Mouse (Mus musculus): ENCODE measurements at regions not wholly inside any gene's neighbourhood (a gene's known extent, or its start where the extent isn't known, plus 50 kb on each side); places are given as distances from the start of the nearest gene placed in this dataset.
A peak's percentile ranks its signal among the peaks of the same experiment; 100 is the strongest.

GRCm38 (mm10) chr17:59429189-59429588, 416.0 kb upstream of the Nudt12 start:
- DNase-seq = no peak

- no peak for DNase-seq
Measured at GRCm38 (mm10) chr17:59421489-59421888, 408.3 kb upstream of the Nudt12 start.

DNA sequence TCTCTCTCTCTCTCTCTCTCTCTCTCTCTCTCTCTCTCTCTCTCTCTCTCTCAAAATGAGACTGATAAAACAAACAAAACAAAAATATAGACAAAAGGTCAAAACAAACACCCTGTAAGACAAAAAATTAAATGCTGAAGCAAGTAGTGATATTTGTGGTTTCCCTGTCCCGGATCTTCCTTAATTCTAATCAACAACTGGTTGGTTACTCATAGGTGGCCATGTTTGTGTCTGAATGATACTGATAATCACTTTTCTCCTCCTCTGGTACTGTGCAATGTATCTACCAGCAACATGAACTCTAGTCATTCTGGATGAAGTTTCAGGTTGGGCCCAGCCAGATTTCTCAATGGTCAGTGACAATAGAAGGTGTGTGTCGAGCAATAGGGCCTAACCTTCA, 396.1 kb upstream of the Nudt12 start:
- no peak for DNase-seq

- DNase-seq = no peak
Measured at GRCm38 (mm10) chr17:59404525-59404924, 391.4 kb upstream of the Nudt12 start.

- DNase-seq = no peak
Measured at GRCm38 (mm10) chr17:59397404-59397803, 384.2 kb upstream of the Nudt12 start.

- DNase-seq = no peak
Measured at GRCm38 (mm10) chr17:59383107-59383438, 369.9 kb upstream of the Nudt12 start.

DNA sequence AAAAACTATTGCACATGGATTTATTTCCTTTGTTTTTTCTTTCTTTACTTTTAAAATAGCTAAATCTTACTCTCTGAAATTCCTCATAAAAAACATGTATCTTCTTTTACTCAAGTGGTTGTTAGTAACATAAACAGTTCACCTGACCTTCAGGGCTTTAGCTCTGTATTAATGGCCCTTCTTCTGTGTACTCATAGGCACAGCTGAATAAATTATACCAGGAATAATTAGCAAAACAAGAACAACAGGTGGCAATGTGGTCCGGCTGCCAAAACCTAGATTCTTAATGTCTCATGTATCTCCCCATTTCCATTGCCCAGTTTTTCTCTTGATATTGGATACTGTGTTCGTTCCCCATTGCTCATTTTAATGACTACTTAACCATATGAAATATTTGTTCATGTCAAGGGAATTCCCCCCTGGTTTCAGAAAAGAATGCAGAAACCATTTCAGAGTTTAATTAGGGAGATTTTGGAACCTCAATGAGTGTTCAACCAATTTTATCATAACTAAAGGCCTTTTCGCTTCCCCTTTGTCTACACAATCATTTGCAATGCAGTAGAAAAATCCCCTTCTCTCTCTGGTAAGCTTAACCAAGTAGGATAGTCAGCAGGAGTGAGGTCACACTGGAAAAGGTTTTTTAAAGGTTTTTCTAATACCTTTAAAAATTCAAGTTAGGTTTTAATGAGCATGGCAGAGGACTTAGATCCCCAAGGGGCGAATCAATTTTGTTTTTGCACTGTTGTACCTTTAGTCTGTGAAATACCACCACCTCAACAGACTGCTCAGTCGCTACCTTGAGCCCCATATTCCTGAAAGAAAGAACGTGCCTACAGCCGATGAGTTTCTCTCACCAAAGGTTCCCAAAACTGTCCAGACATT, 369.3 kb upstream of the Nudt12 start:
- DNase-seq = no peak

DNA sequence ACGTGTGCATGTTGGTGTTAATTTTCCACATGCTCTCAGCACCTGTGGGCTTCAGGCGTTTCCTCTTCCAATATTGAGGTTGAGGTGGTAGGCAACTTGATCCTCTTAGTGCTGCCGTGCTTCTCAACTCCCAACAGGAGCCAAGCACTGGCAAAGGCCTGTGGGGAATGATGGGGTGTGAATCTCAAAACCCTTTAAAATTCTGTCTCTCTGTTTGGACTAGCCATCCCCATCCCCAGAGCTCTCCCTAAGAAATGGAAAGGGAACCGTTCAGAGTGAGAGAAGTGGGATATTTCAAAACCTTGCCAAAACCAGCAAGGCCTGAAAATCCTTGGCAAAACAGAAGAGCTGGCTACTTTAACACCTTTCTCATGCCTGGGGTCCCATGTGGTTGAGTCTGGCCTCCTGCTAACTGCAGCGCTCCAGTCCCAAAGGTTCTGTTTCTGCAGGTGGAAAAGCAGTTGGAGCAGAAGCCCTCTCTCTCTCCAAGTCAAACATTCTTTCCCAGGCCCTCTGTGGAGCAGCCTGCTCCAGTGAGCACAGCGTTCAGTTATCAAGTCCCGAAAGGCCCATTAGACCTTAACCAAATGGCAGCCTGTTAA, 360.4 kb upstream of the Nudt12 start:
- no peak for DNase-seq

DNA sequence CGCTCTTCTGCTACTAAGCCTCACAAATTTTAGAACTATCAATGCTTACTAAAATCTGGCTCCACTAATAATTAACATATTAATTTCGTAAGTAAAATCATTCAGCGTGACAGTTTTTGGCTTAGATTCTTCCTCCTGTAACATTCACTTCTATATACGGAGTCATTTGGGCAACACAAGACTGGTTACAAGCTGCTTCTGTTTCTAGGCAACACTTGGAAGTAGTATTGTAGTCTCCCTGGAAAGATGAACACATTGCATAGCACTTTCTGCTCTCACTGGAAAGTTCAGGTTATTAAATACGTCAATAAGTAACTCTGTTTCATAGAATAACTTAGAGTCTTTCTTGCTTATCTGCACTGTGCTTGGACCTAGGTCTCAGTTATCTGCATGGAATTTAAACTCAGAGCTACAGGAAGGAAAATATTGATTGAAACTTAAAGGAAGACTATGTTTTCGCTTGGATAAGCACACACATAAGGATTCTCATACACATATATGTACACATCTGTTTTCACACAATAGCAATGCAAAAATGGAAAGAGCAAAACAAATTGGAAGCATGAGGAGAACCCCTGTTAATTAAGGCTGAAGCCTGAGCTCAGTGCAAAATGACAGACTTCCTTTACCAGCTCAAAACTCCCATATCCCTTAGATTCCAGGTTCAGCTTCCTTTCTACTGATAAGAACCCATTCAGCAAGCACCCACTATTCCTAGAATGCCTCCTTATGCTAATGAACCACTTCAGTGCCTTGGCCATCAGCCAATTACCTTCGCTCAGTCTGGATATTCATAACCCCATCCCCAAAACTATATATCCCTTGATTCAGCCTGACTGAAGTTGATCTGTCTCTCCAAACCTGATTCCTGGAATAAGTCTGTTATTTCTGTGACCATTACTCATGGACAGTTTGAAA, 356.7 kb upstream of the Nudt12 start:
- DNase-seq = no peak

DNA sequence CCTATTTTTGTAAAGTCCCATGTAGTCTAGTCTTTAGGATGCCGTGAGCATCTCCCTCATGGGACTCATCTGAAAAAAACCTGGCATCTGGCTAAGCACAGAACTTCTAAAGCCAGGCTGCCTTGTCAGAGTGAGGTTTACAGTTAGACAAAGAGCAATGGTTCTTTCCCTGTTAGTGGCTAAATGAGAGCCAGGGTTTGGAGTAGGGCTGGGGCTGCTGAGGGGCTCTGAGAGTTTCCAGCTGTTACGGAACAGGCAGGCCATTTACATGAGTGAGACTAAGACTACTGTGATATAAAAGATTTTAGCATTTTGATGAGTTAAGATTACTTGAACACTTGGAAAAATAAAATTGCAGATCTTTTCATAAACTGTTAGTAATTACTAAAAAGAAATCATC, 352.2 kb upstream of the Nudt12 start:
- no peak for DNase-seq

DNA sequence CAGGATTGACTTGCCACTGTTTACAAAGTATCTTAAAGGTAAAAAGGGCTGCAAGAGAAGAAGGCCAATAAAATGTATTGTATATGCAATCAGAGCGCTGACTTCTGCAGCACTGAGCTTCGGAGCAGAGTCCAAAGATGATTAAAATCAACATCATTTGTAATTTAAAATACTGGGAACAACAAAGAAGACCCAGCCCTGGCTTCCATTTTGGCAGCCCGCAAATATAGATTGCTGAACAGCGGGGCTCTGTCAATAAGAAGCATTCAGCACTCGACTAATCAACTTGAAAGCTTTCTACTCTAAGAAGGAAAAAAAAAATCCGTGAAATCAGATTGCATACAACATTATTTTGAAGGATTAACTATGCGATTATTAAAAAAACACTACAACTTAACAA, 348.9 kb upstream of the Nudt12 start:
- DNase-seq = no peak

DNA sequence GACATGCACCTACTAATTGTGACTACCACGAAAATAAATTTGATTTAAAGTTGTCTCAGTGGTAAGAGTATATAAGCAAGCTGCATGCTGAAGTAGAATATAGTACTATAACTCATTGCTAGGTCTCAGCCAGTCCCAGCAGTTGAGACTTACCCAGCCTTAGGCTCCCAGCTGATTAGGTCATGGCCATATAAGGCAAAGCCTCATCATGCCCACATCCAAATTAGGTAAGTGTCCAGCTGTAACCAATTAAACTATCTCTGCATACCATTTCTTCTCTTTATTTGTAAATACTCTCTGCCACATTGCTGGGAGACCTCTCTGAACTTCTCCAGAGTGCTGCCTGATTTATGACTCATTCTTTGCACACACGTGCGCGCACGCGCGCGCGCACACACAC, 347.9 kb upstream of the Nudt12 start:
- no peak for DNase-seq

- no peak for DNase-seq
Measured at GRCm38 (mm10) chr17:59359503-59359902, 346.3 kb upstream of the Nudt12 start.

DNA sequence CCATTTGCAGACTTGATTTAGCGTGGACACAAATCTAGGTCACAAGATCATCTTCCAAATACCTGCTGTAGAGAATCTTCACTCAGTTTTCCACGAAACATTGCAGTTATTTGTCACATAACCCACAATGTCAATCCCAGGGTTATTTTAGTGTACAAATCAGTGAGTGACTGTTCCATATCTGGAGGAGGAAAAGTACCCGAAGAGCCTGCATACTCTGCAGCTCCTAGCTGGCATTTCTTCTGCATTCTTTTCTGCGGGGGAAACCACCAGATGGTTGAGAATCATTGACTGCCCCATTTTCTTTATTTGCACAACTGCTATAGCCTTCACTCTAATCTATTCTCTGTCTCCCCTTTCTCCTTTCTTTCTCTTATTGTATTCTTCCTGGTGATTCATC, 332.4 kb upstream of the Nudt12 start:
- DNase-seq = peak; percentile 20

DNA sequence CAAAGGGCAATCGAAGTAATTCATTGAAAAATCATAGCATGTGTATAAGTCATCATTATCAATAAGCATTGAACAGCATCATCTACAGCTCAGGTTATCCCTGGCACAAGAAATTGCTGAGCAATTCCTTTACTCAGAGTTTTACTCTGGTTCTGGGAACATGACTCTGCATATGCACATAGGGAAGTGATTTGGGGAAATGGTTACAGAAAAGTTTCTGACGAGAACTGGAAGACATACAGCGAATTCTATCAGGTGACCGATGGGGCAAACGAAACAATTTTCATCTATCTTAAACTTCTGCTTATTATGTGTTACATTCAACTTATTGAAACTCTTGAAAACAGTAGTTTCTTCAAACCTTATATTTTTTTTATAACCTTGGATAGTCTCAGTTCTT, 284.8 kb upstream of the Nudt12 start:
- no peak for DNase-seq

DNA sequence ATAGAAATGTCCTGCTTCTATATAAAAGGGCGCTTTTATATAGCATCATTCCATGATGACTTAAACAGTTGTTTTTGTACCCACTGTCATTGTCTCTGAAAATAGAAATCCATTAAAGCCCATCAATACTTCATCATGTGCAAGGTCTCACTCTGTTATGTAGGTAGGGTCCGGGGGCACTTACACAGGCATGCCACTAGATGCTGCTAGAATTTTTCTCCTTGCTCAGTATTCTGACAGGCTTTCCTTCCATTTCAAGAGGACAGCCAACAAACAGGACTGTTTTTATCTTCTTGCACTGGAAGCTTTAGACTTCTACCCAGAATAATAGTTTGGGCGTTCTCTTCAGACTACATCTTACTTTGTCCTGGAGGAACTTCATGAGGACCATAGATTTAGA, 268.2 kb upstream of the Nudt12 start:
- peak; percentile 10 for DNase-seq

DNA sequence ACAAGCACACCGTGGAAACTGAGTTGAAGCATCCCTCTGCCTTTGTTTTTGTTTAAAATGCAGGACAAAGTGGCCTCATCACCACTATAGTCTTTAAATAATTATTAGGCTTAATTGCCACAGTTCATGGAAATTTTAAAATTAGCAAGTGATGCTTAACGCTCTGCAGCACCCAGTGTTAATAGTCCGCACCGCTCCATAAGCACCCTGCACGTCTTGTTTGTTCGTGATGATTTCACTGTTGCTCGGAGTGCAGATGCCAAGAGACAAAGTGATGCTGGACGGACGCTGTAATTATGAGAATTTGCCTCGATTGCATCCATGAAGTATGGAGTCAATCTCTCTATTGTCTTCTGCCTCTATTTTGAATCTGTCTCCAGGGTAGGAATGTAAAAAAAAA, 266.6 kb upstream of the Nudt12 start:
- DNase-seq = no peak

DNA sequence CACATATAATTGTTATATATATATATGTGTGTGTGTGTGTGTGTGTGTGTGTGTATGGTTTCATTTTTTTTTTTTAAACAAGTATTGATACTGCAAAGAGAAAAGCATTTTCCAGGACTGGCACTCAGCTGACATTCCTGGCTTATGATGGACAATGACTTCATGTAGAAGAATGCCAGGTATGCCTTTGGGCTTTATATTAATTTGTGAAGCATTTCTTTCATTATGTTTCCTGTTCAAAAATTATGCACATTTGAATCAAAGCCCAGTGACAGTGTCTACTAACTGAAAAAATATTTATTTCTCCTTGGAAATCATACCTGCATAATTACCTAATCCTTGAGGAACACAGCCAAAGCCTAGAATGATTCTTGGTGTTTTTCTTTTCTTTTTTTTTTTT, 256.4 kb upstream of the Nudt12 start:
- no peak for DNase-seq

GRCm38 (mm10) chr17:59249000-59249399, 235.8 kb upstream of the Nudt12 start:
- no peak for DNase-seq

DNA sequence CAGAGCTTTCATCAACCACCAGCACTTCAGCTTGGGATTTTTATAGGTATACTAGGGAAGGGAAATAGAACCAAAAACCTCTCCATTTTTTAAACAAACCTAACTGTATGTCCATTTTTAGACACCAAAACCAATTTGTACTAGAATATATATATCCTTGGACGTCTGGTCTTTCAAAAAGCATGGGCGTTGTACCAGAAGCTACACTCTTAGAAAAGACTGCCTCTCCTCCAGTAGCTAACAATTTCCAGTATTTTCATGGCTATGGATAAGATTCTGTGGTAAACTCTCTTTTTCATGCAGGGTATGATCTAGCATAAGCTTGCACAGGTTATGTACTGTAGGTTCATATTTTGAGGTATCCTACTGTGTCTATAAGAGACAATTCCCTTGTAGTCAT, 219.1 kb upstream of the Nudt12 start:
- DNase-seq = no peak
